Mouse (Mus musculus) CH12.LX (cell line): ENCODE data around the gene Wwp2. TPM values are rescaled to one million over a fixed set of nuclear protein-coding genes. Genes with fewer than 3 reads are reported as not detected.

Experiments used
- DNase-seq: peaks from one replicate; pipeline ENCODE4 v3.0.0-alpha.2; 2013; ENCODE audit errors: extremely low read depth
- H3K27ac ChIP-seq: 2 replicates; pipeline ENCODE4 v1.5.1; 2012; ENCODE audit warnings: low read depth, mild to moderate bottlenecking, control low read depth, moderate library complexity; ENCODE audit not compliant: insufficient read depth
- H3K27me3 ChIP-seq: replicated peaks from 2 replicates; pipeline ENCODE3; 2012; ENCODE audit warnings: inconsistent platforms
- H3K36me3 ChIP-seq, 2 experiments: replicated peaks in 1 of 2; 2 replicates each; pipeline versions ENCODE3 to v1.6.1; 2012; ENCODE audit warnings: inconsistent platforms in 1 of 2, low read length in 1 of 2, mild to moderate bottlenecking in 1 of 2, mixed read lengths in 1 of 2, moderate library complexity in 1 of 2; ENCODE audit not compliant: control insufficient read depth in 1 of 2, insufficient read depth in 1 of 2
- H3K4me1 ChIP-seq, 2 experiments: 2 replicates each; pipeline ENCODE4 v1.6.1; 2012; ENCODE audit warnings: inconsistent platforms in 1 of 2, moderate library complexity in 1 of 2; ENCODE audit not compliant: insufficient read depth in 2 of 2, control insufficient read depth in 1 of 2
- H3K4me2 ChIP-seq: 2 replicates; pipeline ENCODE4 v1.6.1; 2012; ENCODE audit warnings: low read depth, mild to moderate bottlenecking, control low read depth; ENCODE audit not compliant: poor library complexity, insufficient read depth, severe bottlenecking
- H3K4me3 ChIP-seq, 3 experiments: fragments of 150-350 bp in 1 of 3; sonication (generic) in 1 of 3; replicated peaks in 1 of 3; 2 replicates each; pipeline versions ENCODE3 to v1.5.1; 2011 to 2012; ENCODE audit warnings: low read depth in 2 of 3, low read length in 2 of 3, mild to moderate bottlenecking in 2 of 3, moderate library complexity in 2 of 3, control low read depth in 1 of 3, improper control_type of control experiment in 1 of 3, inconsistent platforms in 1 of 3, mixed read lengths in 1 of 3; ENCODE audit not compliant: poor library complexity in 1 of 3
- H3K79me2 ChIP-seq: replicated peaks from 2 replicates; pipeline ENCODE4 v1.6.1; 2012; ENCODE audit warnings: mild to moderate bottlenecking, moderate library complexity; ENCODE audit not compliant: control insufficient read depth, poor library complexity, insufficient read depth, severe bottlenecking; ENCODE audit errors: extremely low read depth
- H3K9ac ChIP-seq: 2 replicates; pipeline ENCODE4 v1.6.1; 2012; ENCODE audit warnings: low read depth, mild to moderate bottlenecking, control low read depth, moderate library complexity; ENCODE audit not compliant: insufficient read depth
- H3K9me3 ChIP-seq: replicated peaks from 2 replicates; pipeline ENCODE3; 2012; ENCODE audit warnings: low read length, inconsistent platforms, mixed read lengths
- BHLHE40 ChIP-seq: IDR thresholded peaks from 2 replicates; pipeline ENCODE4 v1.6.1; 2011; ENCODE audit warnings: mild to moderate bottlenecking, low read depth, low read length, improper control_type of control experiment
- CHD1 ChIP-seq: IDR thresholded peaks from 2 replicates; pipeline ENCODE4 v1.6.1; 2012; ENCODE audit warnings: low read depth, low read length, improper control_type of control experiment, inconsistent platforms
- CTCF ChIP-seq, 2 experiments: IDR thresholded peaks in 1 of 2; conservative IDR thresholded peaks in 1 of 2; 2 replicates each; pipeline ENCODE4 v1.5.1; 2011 to 2012; ENCODE audit warnings: low read depth in 2 of 2, low read length in 2 of 2, improper control_type of control experiment in 1 of 2, inconsistent platforms in 1 of 2, mild to moderate bottlenecking in 1 of 2, moderate library complexity in 1 of 2
- E2F4 ChIP-seq: IDR thresholded peaks from 2 replicates; pipeline ENCODE4 v1.6.1; 2011; ENCODE audit warnings: low read depth, low read length, improper control_type of control experiment; ENCODE audit not compliant: insufficient replicate concordance
- ELF1 ChIP-seq: IDR thresholded peaks from 2 replicates; pipeline ENCODE4 v1.6.1; 2014; ENCODE audit warnings: low read depth, mild to moderate bottlenecking, inconsistent platforms, low read length, improper control_type of control experiment
- EP300 ChIP-seq: IDR thresholded peaks from 2 replicates; pipeline ENCODE4 v1.6.1; 2011; ENCODE audit warnings: low read length, improper control_type of control experiment
- JUND ChIP-seq: conservative IDR thresholded peaks from 2 replicates; pipeline ENCODE4 v1.6.1; 2011; ENCODE audit warnings: low read depth, low read length, improper control_type of control experiment
- MAFK ChIP-seq: IDR thresholded peaks from 2 replicates; pipeline ENCODE4 v1.6.1; 2011; ENCODE audit warnings: low read length, improper control_type of control experiment; ENCODE audit not compliant: insufficient replicate concordance
- MAX ChIP-seq: IDR thresholded peaks from 2 replicates; pipeline ENCODE4 v1.6.1; 2011; ENCODE audit warnings: low read length, improper control_type of control experiment
- MAZ ChIP-seq: IDR thresholded peaks from 2 replicates; pipeline ENCODE4 v1.6.1; 2012; ENCODE audit warnings: low read depth, mild to moderate bottlenecking, inconsistent platforms, low read length, improper control_type of control experiment, moderate library complexity
- MEF2A ChIP-seq: IDR thresholded peaks from 2 replicates; pipeline ENCODE4 v1.6.1; 2014; ENCODE audit warnings: low read depth, mild to moderate bottlenecking, inconsistent platforms, low read length, improper control_type of control experiment, borderline replicate concordance
- MXI1 ChIP-seq: IDR thresholded peaks from 2 replicates; pipeline ENCODE4 v1.6.1; 2011; ENCODE audit warnings: mild to moderate bottlenecking, low read depth, low read length, improper control_type of control experiment
- MYC ChIP-seq: IDR thresholded peaks from 2 replicates; pipeline ENCODE4 v1.6.1; 2011; ENCODE audit warnings: low read depth, mild to moderate bottlenecking, improper control_type of control experiment, low read length
- NELFE ChIP-seq: IDR thresholded peaks from 2 replicates; pipeline ENCODE4 v1.6.1; 2011; ENCODE audit warnings: low read depth, low read length, improper control_type of control experiment
- NRF1 ChIP-seq: IDR thresholded peaks from 2 replicates; pipeline ENCODE4 v1.6.1; 2014; ENCODE audit warnings: low read depth, mild to moderate bottlenecking, inconsistent platforms, low read length, improper control_type of control experiment, moderate library complexity
- PAX5 ChIP-seq: IDR thresholded peaks from 2 replicates; pipeline ENCODE4 v1.6.1; 2012; ENCODE audit warnings: low read length, inconsistent platforms, mixed read lengths
- RAD21 ChIP-seq: IDR thresholded peaks from 2 replicates; pipeline ENCODE4 v1.6.1; 2011; ENCODE audit warnings: low read depth, mild to moderate bottlenecking, low read length, improper control_type of control experiment, moderate library complexity
- SMC3 ChIP-seq: IDR thresholded peaks from 2 replicates; pipeline ENCODE4 v1.6.1; 2011; ENCODE audit warnings: low read depth, low read length, improper control_type of control experiment
- TCF12 ChIP-seq: IDR thresholded peaks from 2 replicates; pipeline ENCODE4 v1.6.1; 2014; ENCODE audit warnings: low read depth, mild to moderate bottlenecking, inconsistent platforms, low read length, improper control_type of control experiment
- UBTF ChIP-seq: IDR thresholded peaks from 2 replicates; pipeline ENCODE4 v1.6.1; 2012; ENCODE audit warnings: low read depth, mild to moderate bottlenecking, inconsistent platforms, low read length, improper control_type of control experiment, moderate library complexity
- USF1 ChIP-seq: IDR thresholded peaks from 2 replicates; pipeline ENCODE4 v1.6.1; 2014; ENCODE audit warnings: low read depth, mild to moderate bottlenecking, inconsistent platforms, low read length, improper control_type of control experiment
- USF2 ChIP-seq: conservative IDR thresholded peaks from 2 replicates; pipeline ENCODE4 v1.6.1; 2011; ENCODE audit warnings: low read depth, low read length, improper control_type of control experiment
- ZC3H11A ChIP-seq: IDR thresholded peaks from 2 replicates; pipeline ENCODE4 v1.6.1; 2012; ENCODE audit warnings: low read depth, mild to moderate bottlenecking, inconsistent platforms, low read length, improper control_type of control experiment
- ZNF384 ChIP-seq: IDR thresholded peaks from 2 replicates; pipeline ENCODE4 v1.6.1; 2012; ENCODE audit warnings: low read depth, low read length, improper control_type of control experiment, inconsistent platforms
- dilution Hi-C: fragments of 300-500 bp; cut with MboI; formaldehyde crosslinking; loops from 2 replicates; pipeline ENCODE4 v1.14.3; 2020; ENCODE audit warnings: low sequenced_read_pairs; ENCODE audit not compliant: extremely low pct_unique_long_range_greater_than_20kb, extremely low pct_ligation_motif_present
- in situ Hi-C: fragments of 300-500 bp; cut with MboI; formaldehyde crosslinking; loops from 3 replicates; pipeline ENCODE4 v1.14.3; 2019; ENCODE audit warnings: low sequenced_read_pairs, low pct_ligation_motif_present, low pct_unique_long_range_greater_than_20kb, mixed read lengths
- polyA plus RNA-seq: library from polyadenylated mRNA; unstranded; fragments of >175 nt; gene quantifications from 2 replicates; pipeline ENCODE4 v1.2.1, GENCODE M21; 2012; ENCODE audit warnings: low read depth; ENCODE audit not compliant: insufficient read length
- total RNA-seq, 2 experiments: library from RNA; depleted of rRNA; stranded (reverse); fragments of 300-350 nt in 1 of 2; fragments of >200 nt in 1 of 2; gene quantifications; 2 replicates each; pipeline ENCODE4 v1.2.3; 2012 to 2014

Wwp2 gene
- total and polyA plus RNA-seq, 3 experiments: 13.5 to 30.3 (median 20.7) TPM

- Histone ChIP-seq H3K27ac (no peak overlapping the region), H3K79me2 (no peaks in the 10 kb centered on the region), H3K4me2 (no peak overlapping the region), H3K4me1 (no peaks in the 10 kb centered on the region), H3K36me3 (peaks cover 81 to 95% of the 10 kb centered on the region in 2 experiments), H3K9ac (no peak overlapping the region), H3K9me3 (no peaks in the 10 kb centered on the region), H3K27me3 (no peaks in the 10 kb centered on the region), H3K4me3 (no peak overlapping the region)
- in situ Hi-C loops: no loop called here
- dilution Hi-C loops: no loop called here
- DNase-seq: no peak
- no peak for TF ChIP-seq JUND
- TF ChIP-seq MAZ: no peak
- no peak for TF ChIP-seq USF1
- no peak for TF ChIP-seq CHD1
- TF ChIP-seq SMC3: no peak
- no peak for TF ChIP-seq RAD21
- no peak for TF ChIP-seq PAX5
- no peak for TF ChIP-seq MAX
- TF ChIP-seq EP300: no peak
- TF ChIP-seq ZNF384: no peak
- TF ChIP-seq USF2: no peak
- no peak for TF ChIP-seq NELFE
- no peak for TF ChIP-seq NRF1
- no peak for TF ChIP-seq ELF1
- no peak for TF ChIP-seq MAFK
- TF ChIP-seq MEF2A: no peak
Measured at GRCm38 (mm10) chr8:107413881-107414280, 22.3 kb upstream of the Wwp2 start.

DNA sequence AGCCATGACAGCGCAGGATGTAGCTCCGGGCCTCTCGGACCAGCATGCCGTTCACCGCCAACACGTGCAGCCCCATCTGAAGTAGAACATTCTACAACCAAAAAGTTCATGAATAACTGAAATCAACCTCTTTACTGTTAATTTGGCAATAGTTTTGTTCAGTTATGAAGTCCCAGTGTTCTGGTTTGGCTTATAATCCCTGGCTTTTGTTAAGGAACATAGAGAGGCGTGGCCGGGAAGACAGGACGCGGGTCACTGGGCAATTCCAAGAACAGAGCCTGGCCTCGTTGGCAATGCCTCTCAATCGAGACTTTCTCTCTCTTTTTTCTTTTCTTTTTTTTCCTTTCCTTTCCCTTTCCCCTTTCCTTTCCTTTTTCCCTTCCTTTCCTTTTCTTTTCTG lies 19.2 kb upstream of the Wwp2 start:
- Histone ChIP-seq H3K36me3 (peaks cover 86 to 97% of the 10 kb centered on the region in 2 experiments), H3K9ac (no peak overlapping the region), H3K4me1 (peaks cover 3 to 18% of the 10 kb centered on the region in 2 experiments; a peak in 3 of 4 replicates), H3K79me2 (peaks cover 14% of the 10 kb centered on the region), H3K27me3 (no peaks in the 10 kb centered on the region), H3K9me3 (no peaks in the 10 kb centered on the region), H3K4me2 (no peak overlapping the region), H3K4me3 (no peak overlapping the region), H3K27ac (no peak overlapping the region)
- dilution Hi-C loops (no loop called here), in situ Hi-C loops (no loop called here)
- no peak for TF ChIP-seq BHLHE40
- no peak for TF ChIP-seq MAX
- no peak for TF ChIP-seq MYC
- no peak for TF ChIP-seq ZC3H11A
- no peak for TF ChIP-seq CTCF (conservative IDR thresholded peaks at IDR 0.05 in 1 of 2, IDR thresholded peaks at IDR 0.05 in 1 of 2; ENCODE audit: low read depth in 2 of 2, low read length in 2 of 2)
- no peak for TF ChIP-seq NRF1
- TF ChIP-seq MAFK: no peak
- TF ChIP-seq TCF12: no peak
- no peak for TF ChIP-seq RAD21
- TF ChIP-seq PAX5: no peak
- TF ChIP-seq E2F4: no peak
- no peak for TF ChIP-seq ZNF384
- TF ChIP-seq ELF1: no peak
- no peak for TF ChIP-seq UBTF
- no peak for TF ChIP-seq MXI1
- no peak for TF ChIP-seq USF1
- no peak for DNase-seq
